24 mouse cellular contexts compared by ENCODE assay signal in the genomic region with DNA sequence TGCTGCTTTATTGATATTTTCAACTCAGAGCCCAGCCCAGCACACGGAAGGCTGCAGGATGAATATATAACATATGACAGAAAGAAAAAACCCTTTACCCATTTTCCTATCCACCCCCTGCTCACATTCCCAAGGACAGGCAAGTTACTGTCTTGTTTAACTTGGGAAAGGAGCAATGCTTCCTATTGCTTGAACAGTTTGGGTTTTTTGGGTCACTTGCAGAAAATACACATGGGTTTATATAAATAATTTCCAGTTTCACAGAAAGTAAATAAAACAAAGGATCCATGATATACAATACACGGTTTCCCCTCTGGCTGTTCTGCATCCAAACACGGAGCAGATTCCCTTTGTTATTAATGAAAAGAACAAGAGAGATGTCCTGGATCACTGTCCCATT. TPM values are rescaled to one million over a fixed set of nuclear protein-coding genes. Genes with fewer than 3 reads are reported as not detected.
DNase-seq lines count a peak whose midpoint lies in the region; ATAC-seq lines count a peak whose summit lies in the region.
"Had no signal": no experiment of that assay in that cellular context is flagged by ENCODE, and none has a peak within 500 bp of the region (broad histone marks: within the 10 kb centered on the region; RNA-seq: fewer than 3 reads in every experiment).

No protein-coding gene starts in this region.

- H3K4me2 ChIP-seq in embryonic facial prominence, embryonic 12.5 days (replicated peaks): no peak overlapping the region
- no peak overlapping the region for H3K4me2 ChIP-seq in limb, embryonic 13.5 days (replicated peaks)
- H3K4me2 ChIP-seq: forebrain, embryonic 13.5 days; heart, embryonic 11.5 days; hindbrain, embryonic 12.5 days; hindbrain, embryonic 15.5 days had no signal

- ATAC-seq in embryonic facial prominence, embryonic 12.5 days (ENCODE audit: insufficient number of reproducible peaks, insufficient read depth, low FRiP score, low TSS enrichment): no peak
- no peak for ATAC-seq in limb, embryonic 13.5 days (ENCODE audit: low FRiP score, low read depth)
- ATAC-seq in frontal cortex, adult (ENCODE audit: low TSS enrichment): no peak
- ATAC-seq: CD4-positive, CD25-positive, alpha-beta regulatory T cell, adult 4 months; forebrain, embryonic 13.5 days; forebrain, embryonic 16.5 days; intestine, postnatal 0 days had no signal

- H3K27ac ChIP-seq in embryonic facial prominence, embryonic 12.5 days: peak overlapping the region; percentile 75; the same call in 1 of the 2 replicates
- peak overlapping the region; percentile 86 for H3K27ac ChIP-seq in limb, embryonic 10.5 days
- peak overlapping the region; percentile 63; the same call in 1 of the 2 replicates for H3K27ac ChIP-seq in limb, embryonic 13.5 days
- H3K27ac ChIP-seq: forebrain, embryonic 10.5 days; forebrain, embryonic 13.5 days; gastrocnemius, adult 2 months; hindbrain, embryonic 12.5 days; hindbrain, embryonic 15.5 days had no signal

- H3K4me1 ChIP-seq in embryonic facial prominence, embryonic 12.5 days: peaks cover 19% of the 10 kb centered on the region
- peaks cover 48% of the 10 kb centered on the region for H3K4me1 ChIP-seq in limb, embryonic 10.5 days
- H3K4me1 ChIP-seq in limb, embryonic 13.5 days: peaks cover 17% of the 10 kb centered on the region
- H3K4me1 ChIP-seq: forebrain, embryonic 13.5 days; hindbrain, embryonic 12.5 days; hindbrain, embryonic 15.5 days had no signal

- no peak overlapping the region for H3K9ac ChIP-seq in embryonic facial prominence, embryonic 12.5 days
- H3K9ac ChIP-seq in limb, embryonic 13.5 days: no peak overlapping the region
- H3K9ac ChIP-seq: forebrain, embryonic 13.5 days; hindbrain, embryonic 12.5 days; hindbrain, embryonic 15.5 days had no signal

- no peak overlapping the region for H3K4me3 ChIP-seq in embryonic facial prominence, embryonic 12.5 days
- H3K4me3 ChIP-seq in limb, embryonic 10.5 days: peak overlapping the region; percentile 24; the same call in 1 of the 2 replicates
- H3K4me3 ChIP-seq in limb, embryonic 13.5 days: no peak overlapping the region
- H3K4me3 ChIP-seq: forebrain, embryonic 10.5 days; forebrain, embryonic 13.5 days; gastrocnemius, adult 2 months; hindbrain, embryonic 12.5 days; hindbrain, embryonic 15.5 days had no signal

- H3K9me3 ChIP-seq in embryonic facial prominence, embryonic 12.5 days: no peaks in the 10 kb centered on the region
- H3K9me3 ChIP-seq in limb, embryonic 10.5 days (replicated peaks): no peaks in the 10 kb centered on the region
- no peaks in the 10 kb centered on the region; the same call in 1 of the 2 replicates for H3K9me3 ChIP-seq in limb, embryonic 13.5 days
- H3K9me3 ChIP-seq: forebrain, embryonic 10.5 days; forebrain, embryonic 13.5 days; hindbrain, embryonic 12.5 days; hindbrain, embryonic 15.5 days had no signal

- H3K27me3 ChIP-seq in embryonic facial prominence, embryonic 12.5 days: no peaks in the 10 kb centered on the region; the same call in 1 of the 2 replicates
- peaks cover 11% of the 10 kb centered on the region for H3K27me3 ChIP-seq in limb, embryonic 10.5 days (ENCODE audit: low read depth, poor library complexity, severe bottlenecking)
- H3K27me3 ChIP-seq in limb, embryonic 13.5 days: no peaks in the 10 kb centered on the region
- H3K27me3 ChIP-seq: forebrain, embryonic 13.5 days; hindbrain, embryonic 12.5 days; hindbrain, embryonic 15.5 days had no signal

- WGBS in embryonic facial prominence, embryonic 12.5 days: 34% methylated on average over 3 of the region's 3 CpGs
- whole genome bisulfite sequencing in limb, embryonic 10.5 days: 45% methylated on average over 3 of the region's 3 CpGs
- 34% methylated on average over 3 of the region's 3 CpGs for WGBS in limb, embryonic 13.5 days

- no peaks in the 10 kb centered on the region for H3K36me3 ChIP-seq in embryonic facial prominence, embryonic 12.5 days
- H3K36me3 ChIP-seq in limb, embryonic 10.5 days: no peaks in the 10 kb centered on the region
- no peaks in the 10 kb centered on the region for H3K36me3 ChIP-seq in limb, embryonic 13.5 days
- H3K36me3 ChIP-seq: forebrain, embryonic 10.5 days; hindbrain, embryonic 12.5 days; hindbrain, embryonic 15.5 days had no signal

- peak; percentile 94 for DNase-seq in adipocyte (ENCODE audit: low spot score)
- no peak for DNase-seq in limb, embryonic 10.5 days (ENCODE audit: low spot score)
- no peak for DNase-seq in right cerebral cortex, postnatal 25 days
- DNase-seq in left cerebral cortex, adult 18-20 months (ENCODE audit: low spot score in 2 of 2): no peak
- DNase-seq: adrenal gland, adult 8-10 months; adrenal gland, postnatal 36 days; cerebellum, adult 11-12 months; cerebellum, adult 8-10 months; cerebellum, postnatal 10 days; cerebellum, postnatal 36 days; gastrocnemius, adult 2 months; gastrocnemius, postnatal 14 days; heart, adult 11 months had no signal

RNA-seq across cellular contexts. Expression of gene Cpm, which starts 45.2 kb away (rescaled TPM):
- 19.3 and 20.4 TPM in 2 replicates for polyA plus RNA-seq in embryonic facial prominence, embryonic 12.5 days (2016; fragmentation: Nextera tagmentation; extraction: Ambion mirVana)
- 22.5 and 31.5 TPM in 2 replicates for polyA plus RNA-seq in limb, embryonic 10.5 days (2016; fragmentation: Nextera tagmentation; extraction: Ambion mirVana)
- 40.5 and 42.8 TPM in 2 replicates for polyA plus RNA-seq in limb, embryonic 13.5 days (2015; fragmentation: Nextera tagmentation; extraction: Ambion mirVana)
- 1 to 10 TPM; 4.2 TPM for total RNA-seq in left cerebral cortex, adult 18-20 months (2021)
